Mouse (Mus musculus) common myeloid progenitor, adult 5-6 weeks (primary cell): Measurements from ENCODE around the gene Med25. TPM values are rescaled to one million over a fixed set of nuclear protein-coding genes. Genes with fewer than 3 reads are reported as not detected.

Experiments used
- total RNA-seq: library from RNA; stranded (forward); fragments of 200-1000, 187-1606 nt; gene quantifications from 2 replicates; pipeline ENCODE4 v1.2.3, GENCODE M21; 2017

The Med25 gene
- total RNA-seq, 1 experiment from 2014 or later, result 12.3 TPM

Other genes with a start within 250 kb of the Med25 start
- gene Myh14, start 221.9 kb downstream of the Med25 start, total RNA-seq, result not detected in 2 replicates
- gene Izumo2, start 184.0 kb downstream of the Med25 start, total RNA-seq, result not detected in 2 replicates
- gene Vrk3, start 144.3 kb downstream of the Med25 start, total RNA-seq, result 40.0 and 44.7 TPM in 2 replicates
- gene Zfp473, start 141.7 kb downstream of the Med25 start, total RNA-seq, result 2.0 and 3.0 TPM in 2 replicates
- gene Nup62, start 76.6 kb downstream of the Med25 start, total RNA-seq, result 130 and 136 TPM in 2 replicates
- gene Il4i1, start 76.3 kb downstream of the Med25 start, total RNA-seq, result 0.55 and 0.73 TPM in 2 replicates
- 2.1 and 2.7 TPM in 2 replicates for gene Atf5, start 76.1 kb downstream of the Med25 start, total RNA-seq
- 19.7 and 29.0 TPM in 2 replicates for gene Akt1s1, start 43.7 kb downstream of the Med25 start, total RNA-seq
- 21.0 and 32.4 TPM in 2 replicates for gene Tbc1d17, start 43.6 kb downstream of the Med25 start, total RNA-seq
- gene Pnkp, start 35.6 kb downstream of the Med25 start, total RNA-seq, result 16.6 and 26.5 TPM in 2 replicates
- 31.7 and 39.4 TPM in 2 replicates for gene Ptov1, start 22.9 kb downstream of the Med25 start, total RNA-seq
- gene Fuz, start 3.4 kb upstream of the Med25 start, total RNA-seq, result 14.7 and 28.1 TPM in 2 replicates
- gene Ap2a1, start 36.8 kb upstream of the Med25 start, total RNA-seq, result 22.4 and 31.1 TPM in 2 replicates
- gene Tsks, start 50.5 kb upstream of the Med25 start, total RNA-seq, result not detected in 2 replicates
- 0.23 and 1.2 TPM in 2 replicates for gene Cpt1c, start 82.1 kb upstream of the Med25 start, total RNA-seq
- gene Prmt1, start 93.9 kb upstream of the Med25 start, total RNA-seq, result 143 and 170 TPM in 2 replicates
- gene Irf3, start 104.9 kb upstream of the Med25 start, total RNA-seq, result 92.9 and 129 TPM in 2 replicates
- gene Bcl2l12, start 106.0 kb upstream of the Med25 start, total RNA-seq, result 29.5 and 33.8 TPM in 2 replicates
- gene Scaf1, start 123.7 kb upstream of the Med25 start, total RNA-seq, result 9.6 and 17.0 TPM in 2 replicates
- gene Rras, start 125.2 kb upstream of the Med25 start, total RNA-seq, result 1.1 TPM in 1 of 2 replicates, not detected in the other
- 2.2 and 7.5 TPM in 2 replicates for gene Prr12, start 160.2 kb upstream of the Med25 start, total RNA-seq
- gene Nosip, start 169.7 kb upstream of the Med25 start, total RNA-seq, result 66.0 and 71.2 TPM in 2 replicates
- gene Prrg2, start 170.0 kb upstream of the Med25 start, total RNA-seq, result 3.4 and 3.8 TPM in 2 replicates
- 23.2 and 37.1 TPM in 2 replicates for gene Rcn3, start 199.5 kb upstream of the Med25 start, total RNA-seq
- 4.0 and 4.7 TPM in 2 replicates for gene Fcgrt, start 211.1 kb upstream of the Med25 start, total RNA-seq
- 1,473 and 1,910 TPM in 2 replicates for gene Rps11, start 231.7 kb upstream of the Med25 start, total RNA-seq
- 3,242 and 3,932 TPM in 2 replicates for gene Rpl13a, start 236.0 kb upstream of the Med25 start, total RNA-seq
- gene Gm45713, start 243.5 kb upstream of the Med25 start, total RNA-seq, result not detected in 2 replicates
- 5.8 and 13.0 TPM in 2 replicates for gene Flt3l, start 243.7 kb upstream of the Med25 start, total RNA-seq